Mouse (Mus musculus) kidney, adult 2 months (tissue): Measurements from ENCODE around the gene Eif3i.

Experiments used
- CTCF ChIP-seq: fragments of 200-500 bp; conservative IDR thresholded peaks from 2 replicates; pipeline ENCODE4 v1.5.1; 2011; ENCODE audit warnings: low read depth, mild to moderate bottlenecking, control low read depth, low read length, moderate library complexity, mixed read lengths; ENCODE audit not compliant: insufficient read depth, insufficient read length
- POLR2A ChIP-seq: fragments of 200-500 bp; IDR thresholded peaks from one replicate; pipeline ENCODE4 v1.6.1; 2011; ENCODE audit warnings: low read depth, low read length, control low read depth

- TF ChIP-seq POLR2A (no peak), CTCF (no peak)
Measured at GRCm38 (mm10) chr4:129622120-129622802, 21.8 kb upstream of the Eif3i start.
